Mouse (Mus musculus) G1E (cell line): ENCODE measurements around the gene B3gnt3. TPM values are rescaled to one million over a fixed set of nuclear protein-coding genes. Genes with fewer than 3 reads are reported as not detected.

Experiments
- ATAC-seq: 2 replicates; pipeline ENCODE4 v1.8.0; 2016; ENCODE audit warnings: mild to moderate bottlenecking; ENCODE audit not compliant: insufficient number of reproducible peaks, poor library complexity, low FRiP score, severe bottlenecking; ENCODE audit errors: extremely low read depth
- DNase-seq: peaks from one replicate; pipeline ENCODE4 v3.0.0; 2012; ENCODE audit warnings: low spot score
- H3K27me3 ChIP-seq: 2 replicates; pipeline ENCODE4 v1.6.1; 2012; ENCODE audit warnings: mild to moderate bottlenecking, low read length, inconsistent platforms; ENCODE audit not compliant: insufficient read depth
- H3K36me3 ChIP-seq: replicated peaks from 2 replicates; pipeline ENCODE3; 2012; ENCODE audit warnings: mild to moderate bottlenecking, inconsistent platforms
- H3K4me1 ChIP-seq: 2 replicates; pipeline ENCODE4 v1.6.1; 2012; ENCODE audit warnings: low read depth, low read length, inconsistent platforms, mixed read lengths; ENCODE audit not compliant: insufficient read depth
- H3K4me3 ChIP-seq: 2 replicates; pipeline ENCODE4 v1.5.1; 2012; ENCODE audit warnings: low read depth, mild to moderate bottlenecking, inconsistent platforms, low read length, moderate library complexity, mixed read lengths
- H3K9me3 ChIP-seq: replicated peaks from 2 replicates; pipeline ENCODE4 v1.6.1; 2012; ENCODE audit warnings: inconsistent platforms
- CTCF ChIP-seq: IDR thresholded peaks from 2 replicates; pipeline ENCODE4 v1.5.1; 2012; ENCODE audit warnings: low read depth, low read length, inconsistent platforms, mixed read lengths
- GATA1 ChIP-seq: IDR thresholded peaks from 2 replicates; pipeline ENCODE4 v1.6.1; 2012; ENCODE audit warnings: borderline replicate concordance, low read length, inconsistent platforms, mixed read lengths
- GATA2 ChIP-seq: IDR thresholded peaks from 2 replicates; pipeline ENCODE4 v1.6.1; 2012; ENCODE audit warnings: low read depth, low read length, inconsistent platforms, borderline replicate concordance
- POLR2AphosphoS5 ChIP-seq: IDR thresholded peaks from 2 replicates; pipeline ENCODE4 v1.6.1; 2012; ENCODE audit warnings: low read depth, low read length, inconsistent platforms; ENCODE audit not compliant: insufficient replicate concordance
- TAL1 ChIP-seq: conservative IDR thresholded peaks from 2 replicates; pipeline ENCODE4 v1.6.1; 2012; ENCODE audit warnings: low read depth, low read length, inconsistent platforms, mixed read lengths
- polyA plus RNA-seq: library from polyadenylated mRNA; stranded (reverse); fragments of >175 nt; gene quantifications from 2 replicates; pipeline ENCODE4 v1.2.3, GENCODE M21; 2012
- total RNA-seq, 2 experiments: library from RNA; stranded (forward) in 1 of 2; stranded (reverse) in 1 of 2; fragments of 200-1000 nt in 1 of 2; fragments of >200 nt in 1 of 2; fragmentation: Nextera tagmentation in 1 of 2; gene quantifications; 2 replicates each; pipeline ENCODE4 v1.2.3; 2014 to 2017

Gene B3gnt3
- total and polyA plus RNA-seq, 3 experiments = 0.05 TPM; not detected in 2

DNA sequence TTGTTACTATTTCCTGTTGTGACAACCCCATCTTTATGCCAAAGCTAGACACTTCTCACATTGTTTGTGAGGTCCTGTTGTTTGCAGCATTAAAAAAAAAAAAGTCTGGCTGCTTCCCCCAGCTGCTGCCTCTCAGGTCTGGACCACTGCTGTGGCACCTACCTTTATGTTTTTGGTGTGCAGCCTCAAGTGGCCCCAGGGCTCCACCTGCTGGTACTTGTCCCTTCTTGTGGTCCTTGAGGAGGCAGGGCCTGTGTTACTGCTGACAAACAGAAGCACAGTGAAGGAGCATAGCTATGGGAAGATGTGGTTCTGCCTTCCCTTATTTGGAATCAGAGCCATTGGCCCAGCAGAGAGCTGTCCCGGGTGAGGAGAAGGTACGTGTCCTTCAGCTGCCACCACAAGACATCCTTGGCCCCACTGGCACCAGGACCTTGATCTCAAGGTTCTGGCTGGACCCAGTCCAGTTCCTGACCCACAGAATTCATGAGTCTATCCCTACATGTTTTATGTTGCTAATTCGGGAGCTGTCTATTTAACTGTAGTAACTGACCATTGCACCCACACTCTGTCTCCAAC, 30.2 kb upstream of the B3gnt3 start:
- DNase-seq = no peak
- TF ChIP-seq GATA1 (no peak), TAL1 (no peak), POLR2AphosphoS5 (no peak), CTCF (no peak), GATA2 (no peak)
- peaks cover 26% of the 10 kb centered on the region for H3K27me3 ChIP-seq
- H3K36me3 ChIP-seq = no peaks in the 10 kb centered on the region
- H3K4me1 ChIP-seq = peaks cover 2% of the 10 kb centered on the region; the same call in 1 of the 2 replicates
- no peak for ATAC-seq
- no peaks in the 10 kb centered on the region for H3K9me3 ChIP-seq
- H3K4me3 ChIP-seq = no peak overlapping the region

DNA sequence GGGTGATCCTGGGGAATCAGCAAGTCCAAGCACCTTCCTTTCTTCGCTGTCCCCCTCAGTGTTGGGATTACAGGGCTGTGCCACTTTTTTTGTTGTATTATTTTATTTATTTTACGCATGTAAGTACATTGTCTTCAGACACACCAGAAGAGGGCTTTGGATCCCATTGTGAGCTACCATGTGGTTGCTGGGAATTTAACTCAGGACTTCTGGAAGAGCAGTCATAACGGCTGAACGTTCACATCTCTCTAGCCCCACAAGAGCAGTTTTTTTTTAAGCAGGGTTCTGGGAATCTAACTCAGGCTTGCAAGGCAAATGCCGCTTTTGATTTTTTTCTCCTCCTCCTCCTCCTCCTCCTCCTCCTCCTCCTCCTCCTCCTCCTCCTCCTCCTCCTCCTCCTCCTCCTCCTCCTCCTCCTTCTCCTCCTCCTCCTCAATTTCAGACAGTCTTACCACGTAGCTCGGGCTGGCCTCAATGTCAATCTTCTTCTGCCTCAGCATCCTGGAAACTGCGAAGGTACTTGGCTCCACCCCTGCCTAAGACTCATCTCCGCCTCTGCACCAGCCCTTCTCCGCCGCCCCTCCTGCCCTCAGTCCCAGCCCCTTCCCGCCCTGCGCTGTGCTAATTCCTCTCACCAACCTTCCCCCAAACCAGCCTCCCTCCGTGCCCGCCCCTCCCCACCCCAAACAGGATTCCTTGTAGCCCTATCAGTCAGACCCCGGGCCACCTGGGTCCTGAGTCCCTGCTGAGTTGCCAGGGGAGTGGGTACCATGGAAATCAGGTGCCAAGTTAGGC, 27.4 kb upstream of the B3gnt3 start:
- H3K36me3 ChIP-seq = no peaks in the 10 kb centered on the region
- DNase-seq = no peak
- H3K4me3 ChIP-seq = no peak overlapping the region
- peaks cover 26% of the 10 kb centered on the region for H3K27me3 ChIP-seq
- ATAC-seq = no peak
- peaks cover 2% of the 10 kb centered on the region; the same call in 1 of the 2 replicates for H3K4me1 ChIP-seq
- H3K9me3 ChIP-seq = no peaks in the 10 kb centered on the region
- TF ChIP-seq CTCF (no peak), GATA2 (no peak), TAL1 (no peak), POLR2AphosphoS5 (no peak), GATA1 (no peak)

DNA sequence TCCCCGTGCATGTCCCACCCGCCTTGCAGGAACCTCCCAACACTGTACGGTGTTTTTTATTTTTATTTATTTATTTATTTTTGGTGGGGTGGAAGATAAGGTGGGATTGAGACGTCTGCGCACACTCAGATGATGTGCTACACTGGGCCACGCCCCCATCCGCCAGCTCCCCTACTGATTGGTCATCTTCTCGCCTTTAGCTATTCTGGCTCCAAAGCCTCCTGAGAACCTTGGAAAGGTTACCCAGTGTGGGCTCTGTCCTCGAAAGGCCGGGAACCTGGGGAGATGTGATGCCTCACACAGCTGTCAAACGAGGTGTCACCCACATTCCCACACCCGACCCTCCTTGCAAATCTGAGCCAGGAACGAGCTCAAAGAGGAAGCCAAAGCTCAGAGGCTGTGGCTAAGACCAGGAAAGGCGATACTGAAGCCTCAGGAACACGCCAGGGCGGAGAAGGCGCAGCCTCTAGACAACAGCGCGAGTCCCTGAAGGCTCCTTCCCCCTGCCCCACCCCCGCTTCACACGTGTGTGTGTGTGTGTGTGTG, 26.7 kb upstream of the B3gnt3 start:
- Histone ChIP-seq H3K4me3 (no peak overlapping the region), H3K27me3 (peaks cover 26% of the 10 kb centered on the region), H3K4me1 (peaks cover 2% of the 10 kb centered on the region; the same call in 1 of the 2 replicates), H3K9me3 (no peaks in the 10 kb centered on the region), H3K36me3 (no peaks in the 10 kb centered on the region)
- no peak for TF ChIP-seq GATA1
- TF ChIP-seq TAL1 = no peak
- no peak for TF ChIP-seq GATA2
- no peak for TF ChIP-seq POLR2AphosphoS5
- no peak for TF ChIP-seq CTCF
- DNase-seq = no peak
- no peak for ATAC-seq

DNA sequence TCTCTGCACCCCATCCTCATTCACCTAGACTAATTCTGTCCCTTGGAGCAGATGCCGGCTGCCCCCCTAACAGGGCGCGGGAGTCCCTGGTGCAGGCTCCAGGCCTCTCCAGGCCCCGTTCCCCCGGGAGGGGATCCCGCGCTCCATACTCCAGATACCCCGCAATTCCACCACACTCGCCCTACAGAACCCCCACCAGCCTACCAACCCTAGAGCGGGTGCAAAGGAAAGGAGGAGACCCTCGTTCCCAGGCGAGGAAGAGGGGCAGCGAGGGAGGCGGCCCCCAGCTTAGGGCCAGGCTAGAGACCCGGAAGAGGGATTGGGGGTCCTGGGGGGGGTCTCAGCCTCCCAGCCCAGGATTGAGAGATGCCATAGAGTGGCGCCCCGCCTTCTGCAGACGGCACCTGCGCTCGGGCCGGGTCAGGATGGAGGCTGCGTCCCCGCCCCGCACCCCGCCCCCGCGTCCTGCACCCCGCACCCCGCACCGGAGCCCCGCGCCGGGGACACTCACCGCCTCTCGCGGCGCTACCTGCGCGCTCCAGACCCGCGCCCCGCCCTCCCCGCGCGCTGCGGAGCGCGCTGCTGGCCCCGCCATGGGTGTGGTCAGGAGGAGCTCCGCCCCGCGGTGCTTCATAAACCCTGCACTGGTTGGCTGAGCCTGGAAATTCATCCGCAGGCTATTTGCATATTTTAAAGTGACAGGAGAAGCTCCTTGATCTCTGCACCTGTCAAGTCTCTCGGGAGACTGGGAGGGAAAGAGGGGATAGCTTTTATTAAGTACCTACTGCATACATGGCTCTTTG, 23.7 kb upstream of the B3gnt3 start, which contains the start of gene Fcho1:
Fcho1 (minus strand) TSS at position 595 of the 803 bp plus-strand sequence.
- H3K4me1 ChIP-seq = peaks cover 2% of the 10 kb centered on the region; the same call in 1 of the 2 replicates
- H3K36me3 ChIP-seq = peaks cover 14% of the 10 kb centered on the region
- no peak for DNase-seq

DNA sequence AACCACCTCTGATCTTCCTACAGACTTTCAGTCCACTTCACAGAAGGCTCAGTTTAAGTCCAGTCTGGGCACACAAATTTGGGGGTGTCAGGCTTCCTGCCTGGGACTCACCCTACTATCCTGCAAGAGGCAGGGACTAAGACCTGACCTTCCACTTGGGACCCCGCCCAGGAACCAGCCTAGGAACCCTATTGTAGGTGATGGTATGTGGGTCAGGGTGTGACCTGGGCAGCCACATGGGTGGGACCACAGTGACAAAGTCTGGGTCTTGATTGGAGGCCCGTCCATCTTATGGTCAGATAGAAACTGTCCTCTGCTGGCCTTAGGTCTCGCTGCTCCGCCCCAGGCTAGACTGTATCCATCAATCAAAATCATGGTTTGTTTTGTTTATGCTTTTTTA, 22.8 kb upstream of the B3gnt3 start:
- TF ChIP-seq TAL1 (no peak), POLR2AphosphoS5 (no peak), GATA1 (no peak), CTCF (no peak), GATA2 (no peak)
- H3K4me3 ChIP-seq = no peak overlapping the region
- DNase-seq = no peak
- H3K9me3 ChIP-seq = no peaks in the 10 kb centered on the region
- ATAC-seq = no peak
- peaks cover 18% of the 10 kb centered on the region for H3K36me3 ChIP-seq
- H3K4me1 ChIP-seq = peaks cover 2% of the 10 kb centered on the region; the same call in 1 of the 2 replicates
- H3K27me3 ChIP-seq = peaks cover 15% of the 10 kb centered on the region

More for the DNA sequence above, 23.7 kb upstream of the B3gnt3 start, which contains the start of gene Fcho1:
- no peak within 1 kb of the TSS for H3K4me3 ChIP-seq
- no peaks in the 10 kb centered on the region for H3K9me3 ChIP-seq
- H3K27me3 ChIP-seq = peaks cover 18% of the 10 kb centered on the region
- no peak for ATAC-seq
- TF ChIP-seq GATA2 (no peak), CTCF (no peak), TAL1 (no peak), GATA1 (no peak), POLR2AphosphoS5 (no peak)

DNA sequence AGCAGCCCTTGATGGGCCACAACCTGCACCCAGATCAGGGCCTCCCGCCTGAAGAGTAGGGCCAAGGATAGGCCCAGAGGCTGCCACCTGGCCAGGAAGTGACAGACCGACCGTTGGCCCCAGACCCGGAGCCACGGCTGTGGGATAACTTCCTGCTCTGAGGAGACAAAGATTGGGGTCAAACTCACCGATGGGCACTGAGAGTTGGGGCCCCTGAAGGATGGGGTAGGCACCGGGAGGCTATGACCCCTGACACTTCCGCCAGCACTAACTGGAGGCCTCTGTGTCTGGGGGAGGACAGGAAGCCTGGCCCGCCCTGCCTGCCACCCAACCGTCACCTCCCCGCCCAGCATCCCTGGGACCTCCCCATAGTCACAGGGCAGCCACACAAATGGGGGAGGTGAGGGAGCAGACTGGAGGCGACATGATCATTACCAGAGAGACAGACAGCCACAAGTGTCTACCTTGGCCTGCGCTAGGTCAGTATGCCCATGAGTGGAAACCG, 21.5 kb upstream of the B3gnt3 start:
- peaks cover 9% of the 10 kb centered on the region; the same call in 1 of the 2 replicates for H3K27me3 ChIP-seq
- peak overlapping the region; percentile 5; the same call in 1 of the 2 replicates for H3K4me3 ChIP-seq
- no peak for TF ChIP-seq GATA2
- TF ChIP-seq CTCF = no peak
- no peak for TF ChIP-seq TAL1
- no peak for TF ChIP-seq POLR2AphosphoS5
- no peak for TF ChIP-seq GATA1
- DNase-seq = peak; percentile 52
- ATAC-seq = peak; percentile 85
- peaks cover 21% of the 10 kb centered on the region for H3K36me3 ChIP-seq
- no peaks in the 10 kb centered on the region for H3K4me1 ChIP-seq
- no peaks in the 10 kb centered on the region for H3K9me3 ChIP-seq
